Mouse (Mus musculus): Measurements from ENCODE around the gene Gclc. TPM values are rescaled to one million over a fixed set of nuclear protein-coding genes. Genes with fewer than 3 reads are reported as not detected.

The Gclc gene
- total and polyA plus RNA-seq, 3 experiments: 18.5 to 47.9 (median 46.2) TPM

DNA sequence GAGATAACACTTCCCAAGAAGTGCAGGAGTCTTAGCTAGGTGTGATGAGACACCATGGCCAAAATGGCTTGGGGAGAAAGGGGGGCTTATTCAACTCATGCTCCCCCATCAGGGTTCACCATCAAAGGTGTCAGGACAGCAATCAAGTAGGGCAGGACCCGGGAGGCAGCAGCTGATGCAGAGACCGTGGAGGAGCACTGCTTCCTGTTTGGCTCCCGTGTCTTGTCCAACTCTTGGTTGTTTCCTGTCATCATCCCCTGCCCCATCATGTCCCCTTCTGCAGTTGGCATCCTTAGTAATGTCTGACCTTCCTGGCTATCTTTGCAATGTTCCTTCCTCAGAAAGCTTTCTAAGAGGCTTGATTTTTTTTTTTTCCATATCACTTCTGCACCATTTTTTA, 41.5 kb upstream of the Gclc start:
- H3K9me3 ChIP-seq (replicated peaks): no peaks in the 10 kb centered on the region
- H3K27me3 ChIP-seq (ENCODE audit: insufficient read depth, low read length): no peaks in the 10 kb centered on the region; the same call in 1 of the 2 replicates
- no peaks in the 10 kb centered on the region for H3K36me3 ChIP-seq (replicated peaks)
- ATAC-seq (ENCODE audit: extremely low read depth, insufficient number of reproducible peaks, low FRiP score, poor library complexity, severe bottlenecking) (no peak), DNase-seq (ENCODE audit: low spot score) (no peak)
- no peak for TF ChIP-seq TAL1 (conservative IDR thresholded peaks at IDR 0.05; ENCODE audit: low read depth, low read length)
- no peak for TF ChIP-seq CTCF (IDR thresholded peaks at IDR 0.05; ENCODE audit: low read depth, low read length)
- no peak for TF ChIP-seq GATA2 (IDR thresholded peaks at IDR 0.05; ENCODE audit: borderline replicate concordance, low read depth, low read length)
- no peak for TF ChIP-seq GATA1 (IDR thresholded peaks at IDR 0.05; ENCODE audit: borderline replicate concordance, low read length)
- TF ChIP-seq POLR2AphosphoS5 (IDR thresholded peaks at IDR 0.05; ENCODE audit: insufficient replicate concordance, low read depth, low read length): no peak
- H3K4me3 ChIP-seq (ENCODE audit: low read depth, low read length): no peak overlapping the region
- H3K4me1 ChIP-seq (ENCODE audit: insufficient read depth, low read depth, low read length): no peaks in the 10 kb centered on the region

DNA sequence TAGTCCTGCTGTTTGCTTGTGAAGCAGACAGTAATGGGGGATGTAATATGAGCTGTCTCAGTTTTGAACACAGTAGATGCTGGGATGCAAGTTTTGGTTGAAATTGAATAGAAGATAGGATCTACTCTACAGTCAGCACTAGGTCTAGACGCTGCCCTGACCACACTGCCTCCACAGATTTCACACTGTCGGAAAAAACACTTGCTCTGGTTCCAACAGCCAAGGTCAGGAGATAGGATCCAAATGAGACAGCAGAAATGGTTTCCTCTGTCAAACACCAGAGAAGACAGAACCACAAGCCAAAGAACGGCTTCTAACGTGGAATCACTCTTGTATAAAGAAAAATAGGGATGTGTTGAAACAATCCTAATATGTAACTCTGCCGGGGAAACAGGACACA, 41.0 kb upstream of the Gclc start:
- Histone ChIP-seq H3K4me1 (ENCODE audit: insufficient read depth, low read depth, low read length) (no peaks in the 10 kb centered on the region), H3K9me3 (replicated peaks) (no peaks in the 10 kb centered on the region), H3K4me3 (ENCODE audit: low read depth, low read length) (no peak overlapping the region), H3K27me3 (ENCODE audit: insufficient read depth, low read length) (no peaks in the 10 kb centered on the region; the same call in 1 of the 2 replicates), H3K36me3 (replicated peaks) (no peaks in the 10 kb centered on the region)
- no peak for ATAC-seq (ENCODE audit: extremely low read depth, insufficient number of reproducible peaks, low FRiP score, poor library complexity, severe bottlenecking)
- no peak for DNase-seq (ENCODE audit: low spot score)
- TF ChIP-seq POLR2AphosphoS5 (IDR thresholded peaks at IDR 0.05; ENCODE audit: insufficient replicate concordance, low read depth, low read length) (no peak), TAL1 (conservative IDR thresholded peaks at IDR 0.05; ENCODE audit: low read depth, low read length) (no peak), GATA1 (IDR thresholded peaks at IDR 0.05; ENCODE audit: borderline replicate concordance, low read length) (no peak), CTCF (IDR thresholded peaks at IDR 0.05; ENCODE audit: low read depth, low read length) (no peak), GATA2 (IDR thresholded peaks at IDR 0.05; ENCODE audit: borderline replicate concordance, low read depth, low read length) (no peak)

DNA sequence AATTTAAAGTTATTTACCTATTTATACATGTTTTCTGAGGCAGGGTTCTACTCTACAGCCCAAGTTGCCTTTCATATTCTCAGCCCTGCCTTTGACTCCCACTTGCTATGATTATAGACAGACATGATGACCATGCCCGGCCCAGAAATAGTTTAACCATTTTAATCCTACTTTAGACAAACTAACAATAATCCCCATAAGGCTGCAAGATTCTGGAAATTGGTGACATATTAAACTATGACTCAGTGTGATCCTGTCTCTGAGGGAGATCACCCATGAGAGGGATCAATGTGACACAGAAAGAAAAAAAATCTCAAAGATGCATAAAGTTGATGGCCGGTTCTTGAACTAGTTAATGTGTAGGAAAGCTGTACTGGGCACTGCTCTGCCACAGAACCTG, 39.1 kb upstream of the Gclc start:
- Histone ChIP-seq H3K27me3 (ENCODE audit: insufficient read depth, low read length) (no peaks in the 10 kb centered on the region; the same call in 1 of the 2 replicates), H3K9me3 (replicated peaks) (no peaks in the 10 kb centered on the region), H3K4me1 (ENCODE audit: insufficient read depth, low read depth, low read length) (no peaks in the 10 kb centered on the region), H3K36me3 (replicated peaks) (no peaks in the 10 kb centered on the region), H3K4me3 (ENCODE audit: low read depth, low read length) (no peak overlapping the region)
- no peak for DNase-seq (ENCODE audit: low spot score)
- no peak for ATAC-seq (ENCODE audit: extremely low read depth, insufficient number of reproducible peaks, low FRiP score, poor library complexity, severe bottlenecking)
- TF ChIP-seq GATA2 (IDR thresholded peaks at IDR 0.05; ENCODE audit: borderline replicate concordance, low read depth, low read length): no peak
- TF ChIP-seq POLR2AphosphoS5 (IDR thresholded peaks at IDR 0.05; ENCODE audit: insufficient replicate concordance, low read depth, low read length): no peak
- TF ChIP-seq CTCF (IDR thresholded peaks at IDR 0.05; ENCODE audit: low read depth, low read length): no peak
- TF ChIP-seq GATA1 (IDR thresholded peaks at IDR 0.05; ENCODE audit: borderline replicate concordance, low read length): no peak
- no peak for TF ChIP-seq TAL1 (conservative IDR thresholded peaks at IDR 0.05; ENCODE audit: low read depth, low read length)

DNA sequence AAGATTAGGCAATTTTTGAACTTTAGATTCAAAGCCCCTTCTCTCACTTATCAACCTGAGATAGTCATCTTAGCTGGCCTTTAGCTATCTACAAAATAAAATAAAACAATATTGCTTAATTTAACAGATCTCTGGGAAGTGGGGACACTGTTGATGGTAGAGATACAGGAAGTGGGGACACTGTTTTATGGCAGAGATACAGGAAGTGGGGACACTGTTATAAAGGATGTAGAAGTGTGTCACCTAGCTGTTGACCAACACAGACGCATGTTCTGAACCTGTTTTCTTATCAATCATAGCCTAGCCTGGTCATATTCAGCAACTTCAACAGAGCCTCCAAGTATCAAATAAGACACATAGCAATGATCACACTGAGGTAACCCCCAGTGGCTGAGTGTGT, 38.3 kb upstream of the Gclc start:
- TF ChIP-seq GATA1 (IDR thresholded peaks at IDR 0.05; ENCODE audit: borderline replicate concordance, low read length) (no peak), CTCF (IDR thresholded peaks at IDR 0.05; ENCODE audit: low read depth, low read length) (no peak), GATA2 (IDR thresholded peaks at IDR 0.05; ENCODE audit: borderline replicate concordance, low read depth, low read length) (no peak)
- no peak for ATAC-seq (ENCODE audit: extremely low read depth, insufficient number of reproducible peaks, low FRiP score, poor library complexity, severe bottlenecking)
- no peaks in the 10 kb centered on the region for H3K36me3 ChIP-seq (replicated peaks)
- no peaks in the 10 kb centered on the region for H3K27me3 ChIP-seq (ENCODE audit: insufficient read depth, low read length)
- no peak for DNase-seq (ENCODE audit: low spot score)
- H3K9me3 ChIP-seq (replicated peaks): no peaks in the 10 kb centered on the region
- H3K4me3 ChIP-seq (ENCODE audit: low read depth, low read length): no peak overlapping the region
- H3K4me1 ChIP-seq (ENCODE audit: insufficient read depth, low read depth, low read length): no peaks in the 10 kb centered on the region

DNA sequence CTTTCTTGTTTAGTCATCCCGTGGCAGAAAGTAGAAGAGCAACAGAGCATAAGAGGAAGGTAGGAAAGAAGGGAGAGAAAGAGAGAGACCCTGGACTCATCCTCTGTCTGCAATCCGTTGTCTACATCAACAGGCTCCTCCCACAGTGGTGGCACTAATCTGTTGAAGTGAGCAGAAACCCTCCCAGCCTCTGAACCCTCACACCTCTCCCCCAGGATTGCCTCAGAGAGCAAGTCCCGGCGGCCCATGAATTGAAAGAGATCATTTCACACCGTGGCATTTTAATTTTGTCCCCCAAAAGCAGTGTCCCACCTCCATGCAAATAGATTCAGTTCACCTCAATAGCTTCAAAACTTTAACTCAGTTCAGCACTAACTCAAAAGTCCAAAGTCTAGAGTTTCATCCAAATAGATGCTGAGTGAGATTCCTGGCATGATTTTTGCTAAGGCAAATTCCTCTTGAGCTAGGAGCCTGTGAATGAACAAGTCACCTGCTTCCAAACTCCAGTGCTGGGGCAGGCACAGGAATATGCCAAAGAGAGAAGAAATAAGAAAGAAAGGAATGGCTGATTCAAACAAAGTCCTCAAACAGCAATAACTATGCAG, 36.4 kb upstream of the Gclc start:
- ATAC-seq (ENCODE audit: extremely low read depth, insufficient number of reproducible peaks, low FRiP score, poor library complexity, severe bottlenecking) (no peak), DNase-seq (ENCODE audit: low spot score) (no peak)
- Histone ChIP-seq H3K4me1 (ENCODE audit: insufficient read depth, low read depth, low read length) (no peaks in the 10 kb centered on the region), H3K4me3 (ENCODE audit: low read depth, low read length) (no peak overlapping the region), H3K9me3 (replicated peaks) (no peaks in the 10 kb centered on the region), H3K36me3 (replicated peaks) (no peaks in the 10 kb centered on the region), H3K27me3 (ENCODE audit: insufficient read depth, low read length) (no peaks in the 10 kb centered on the region)
- TF ChIP-seq GATA1 (IDR thresholded peaks at IDR 0.05; ENCODE audit: borderline replicate concordance, low read length) (no peak), GATA2 (IDR thresholded peaks at IDR 0.05; ENCODE audit: borderline replicate concordance, low read depth, low read length) (no peak), TAL1 (conservative IDR thresholded peaks at IDR 0.05; ENCODE audit: low read depth, low read length) (no peak), POLR2AphosphoS5 (IDR thresholded peaks at IDR 0.05; ENCODE audit: insufficient replicate concordance, low read depth, low read length) (no peak), CTCF (IDR thresholded peaks at IDR 0.05; ENCODE audit: low read depth, low read length) (no peak)

DNA sequence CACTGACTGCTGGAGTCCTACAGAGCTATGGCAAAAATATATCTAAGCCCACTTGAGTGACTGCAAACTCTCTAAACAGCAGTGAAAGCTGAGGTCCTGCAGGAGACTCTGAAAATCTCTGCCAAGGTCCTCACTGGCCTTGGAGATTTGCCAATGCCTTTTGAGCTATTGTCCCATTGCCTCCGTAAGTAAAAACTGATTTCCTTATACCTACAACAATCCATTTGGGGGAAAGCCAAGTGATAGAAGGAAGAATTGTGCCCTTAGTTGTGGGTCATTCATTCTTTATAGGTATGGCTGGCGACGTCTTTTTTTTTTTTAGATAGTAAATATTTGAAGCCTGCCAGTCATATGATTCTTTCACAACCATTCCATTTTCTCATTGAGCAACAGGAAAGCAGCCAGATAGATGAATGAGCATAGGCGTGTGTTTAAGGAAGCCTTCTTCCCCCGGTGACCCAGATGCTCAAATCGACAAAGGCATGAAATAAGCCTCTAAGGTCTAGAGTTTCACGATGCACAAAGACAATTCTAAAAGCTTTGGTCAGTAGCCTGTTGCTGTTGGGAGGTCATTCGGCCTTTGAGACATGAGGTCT, 35.4 kb upstream of the Gclc start:
- Histone ChIP-seq H3K4me1 (ENCODE audit: insufficient read depth, low read depth, low read length) (no peaks in the 10 kb centered on the region), H3K27me3 (ENCODE audit: insufficient read depth, low read length) (no peaks in the 10 kb centered on the region), H3K9me3 (replicated peaks) (no peaks in the 10 kb centered on the region), H3K4me3 (ENCODE audit: low read depth, low read length) (no peak overlapping the region), H3K36me3 (replicated peaks) (no peaks in the 10 kb centered on the region)
- TF ChIP-seq CTCF (IDR thresholded peaks at IDR 0.05; ENCODE audit: low read depth, low read length): no peak
- no peak for TF ChIP-seq GATA2 (IDR thresholded peaks at IDR 0.05; ENCODE audit: borderline replicate concordance, low read depth, low read length)
- TF ChIP-seq POLR2AphosphoS5 (IDR thresholded peaks at IDR 0.05; ENCODE audit: insufficient replicate concordance, low read depth, low read length): no peak
- TF ChIP-seq TAL1 (conservative IDR thresholded peaks at IDR 0.05; ENCODE audit: low read depth, low read length): no peak
- no peak for TF ChIP-seq GATA1 (IDR thresholded peaks at IDR 0.05; ENCODE audit: borderline replicate concordance, low read length)
- no peak for ATAC-seq (ENCODE audit: extremely low read depth, insufficient number of reproducible peaks, low FRiP score, poor library complexity, severe bottlenecking)
- no peak for DNase-seq (ENCODE audit: low spot score)

Measured in G1E (cell line).